Mouse (Mus musculus) left cerebral cortex, postnatal 14 days (tissue): ENCODE measurements at regions not wholly inside any gene's neighbourhood (a gene's known extent, or its start where the extent isn't known, plus 50 kb on each side); places are given as distances from the start of the nearest gene placed in this dataset.

ENCODE experiments used
- DNase-seq, 2 experiments: peaks; one replicate each; pipeline ENCODE4 v3.0.0; 2021 to 2022; ENCODE audit warnings: low spot score in 2 of 2, mixed read lengths in 1 of 2
- intact Hi-C: fragments of 180-260 bp; cut with DNase I; formaldehyde crosslinking; loops from one replicate; pipeline ENCODE4 v1.15.1; 2025

DNA sequence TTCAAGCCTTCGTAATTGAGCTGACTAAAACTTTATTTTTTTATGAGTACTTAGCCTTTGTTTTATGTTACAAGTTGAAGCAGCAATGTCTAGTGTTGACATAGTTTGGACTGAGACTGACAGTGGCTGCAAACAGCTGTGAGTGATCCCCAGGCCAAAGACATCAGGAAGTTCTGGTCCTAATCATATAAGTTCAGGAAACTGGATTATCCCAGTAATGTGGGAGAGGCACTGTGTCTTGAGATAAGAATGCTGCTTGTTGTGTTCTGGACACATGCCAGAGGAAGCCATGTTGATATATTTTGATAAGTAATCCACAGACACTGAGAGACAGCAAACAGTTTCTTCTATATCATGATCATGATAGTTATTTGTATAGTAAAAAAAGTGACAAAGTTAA, 153.4 kb downstream of the Lrriq3 start:
- intact Hi-C loops: no loop called here
- DNase-seq: no peak

GRCm38 (mm10) chr3:155247124-155247523, 153.9 kb downstream of the Lrriq3 start:
- no peak for DNase-seq
- intact Hi-C loops: no loop called here

GRCm38 (mm10) chr3:155247929-155248328, 154.7 kb downstream of the Lrriq3 start:
- no peak for DNase-seq
- intact Hi-C loops: no loop called here

DNA sequence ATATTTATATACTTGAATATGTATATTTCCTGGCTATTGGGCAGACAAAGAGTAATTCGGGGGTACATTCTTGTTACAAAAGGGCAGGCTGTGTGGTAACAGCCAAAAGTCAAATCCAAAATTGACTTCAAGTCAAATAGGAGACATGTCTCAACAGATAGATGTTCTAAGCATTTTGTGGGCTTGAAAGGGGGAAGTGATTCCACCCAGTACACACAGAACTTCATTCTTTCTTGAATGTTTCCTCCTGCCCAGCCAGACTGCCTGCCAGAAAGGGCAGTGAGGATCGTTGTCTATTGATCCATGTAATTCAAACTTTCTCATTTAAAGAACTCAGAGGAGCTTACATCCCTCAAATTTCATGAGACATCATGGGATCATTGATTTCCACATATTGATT, 157.7 kb downstream of the Lrriq3 start:
- intact Hi-C loops: no loop called here
- no peak for DNase-seq

GRCm38 (mm10) chr3:155298206-155298605, 205.0 kb downstream of the Lrriq3 start:
- no peak for DNase-seq
- intact Hi-C loops: no loop called here

DNA sequence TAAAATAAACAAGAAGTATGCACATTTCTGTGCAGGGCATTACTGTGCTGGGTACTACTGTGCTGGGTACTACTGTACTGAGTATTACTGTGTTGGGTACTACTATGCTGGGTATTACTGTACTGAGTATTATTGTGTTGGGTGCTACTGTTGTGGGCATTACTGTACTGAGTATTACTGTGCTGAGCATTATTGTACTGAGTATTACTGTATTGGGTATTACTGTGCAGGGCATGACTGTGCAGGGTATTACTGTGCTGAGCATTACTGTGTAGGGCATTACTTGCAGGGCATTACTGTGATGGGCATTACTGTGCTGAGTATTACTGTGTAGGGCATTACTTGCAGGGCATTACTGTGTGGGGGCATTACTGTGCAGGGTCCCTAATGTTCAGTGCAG, 205.5 kb downstream of the Lrriq3 start:
- no peak for DNase-seq
- intact Hi-C loops: no loop called here

GRCm38 (mm10) chr3:155322322-155322721, 229.1 kb downstream of the Lrriq3 start:
- no peak for DNase-seq
- intact Hi-C loops: no loop called here

DNA sequence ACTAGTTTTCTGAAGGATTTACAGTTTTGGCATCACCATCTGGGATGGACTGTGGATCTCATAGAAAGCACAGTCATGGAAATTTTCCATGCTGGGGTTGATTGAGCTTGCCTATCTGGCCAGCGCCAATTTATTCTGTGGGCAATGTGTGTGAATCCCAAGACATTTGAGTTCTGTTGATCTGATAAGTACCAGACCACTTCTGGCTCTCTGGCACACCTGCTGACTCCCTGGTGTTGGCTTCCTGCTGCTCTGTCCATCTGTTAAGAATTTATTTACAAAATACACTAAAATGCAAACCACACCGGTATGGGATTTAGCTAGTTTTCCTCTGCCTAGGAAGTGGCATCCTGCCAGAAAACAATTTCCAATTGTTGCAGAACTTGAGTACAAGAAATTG, 236.5 kb downstream of the Lrriq3 start:
- no peak for DNase-seq
- intact Hi-C loops: no loop called here

- intact Hi-C loops: no loop called here
- no peak for DNase-seq
These were observed 256.0 kb downstream of the Lrriq3 start for GRCm38 (mm10) chr3:155349185-155349584.

DNA sequence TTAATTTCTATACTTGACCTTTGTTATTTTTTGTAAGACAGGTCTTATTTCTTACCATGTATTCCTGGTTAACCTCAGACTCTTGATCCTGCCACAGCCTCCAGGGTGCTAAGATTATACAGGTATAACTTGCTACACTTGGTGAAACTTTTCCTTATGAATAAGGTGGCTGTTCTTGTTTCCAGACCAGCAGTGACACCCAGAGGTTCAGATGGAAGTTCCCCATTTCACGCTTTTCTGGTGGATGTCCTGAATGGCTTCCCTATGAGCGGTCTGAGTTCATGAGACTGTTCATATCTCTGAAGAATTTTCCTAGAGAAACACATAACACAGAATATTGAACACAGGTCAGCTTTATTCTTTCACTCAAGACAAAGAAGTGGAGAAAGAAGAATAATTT, 258.4 kb downstream of the Lrriq3 start:
- intact Hi-C loops: no loop called here
- no peak for DNase-seq

- no peak for DNase-seq
- intact Hi-C loops: no loop called here
These were observed 259.1 kb downstream of the Lrriq3 start for GRCm38 (mm10) chr3:155352277-155352802.

- intact Hi-C loops: no loop called here
- DNase-seq: peak; percentile 39 to 72
These were observed 267.2 kb downstream of the Lrriq3 start for GRCm38 (mm10) chr3:155360399-155360798.

- intact Hi-C loops: no loop called here
These were observed 277.5 kb downstream of the Lrriq3 start for GRCm38 (mm10) chr3:155370716-155371115.

GRCm38 (mm10) chr3:155373591-155373990, 280.4 kb downstream of the Lrriq3 start:
- no peak for DNase-seq
- intact Hi-C loops: no loop called here

More at GRCm38 (mm10) chr3:155370716-155371115, 277.5 kb downstream of the Lrriq3 start:
- no peak for DNase-seq

- intact Hi-C loops: no loop called here
- DNase-seq: peak in 1 of 2 experiments; percentile 22
These were observed 288.7 kb downstream of the Lrriq3 start for GRCm38 (mm10) chr3:155381910-155382309.

DNA sequence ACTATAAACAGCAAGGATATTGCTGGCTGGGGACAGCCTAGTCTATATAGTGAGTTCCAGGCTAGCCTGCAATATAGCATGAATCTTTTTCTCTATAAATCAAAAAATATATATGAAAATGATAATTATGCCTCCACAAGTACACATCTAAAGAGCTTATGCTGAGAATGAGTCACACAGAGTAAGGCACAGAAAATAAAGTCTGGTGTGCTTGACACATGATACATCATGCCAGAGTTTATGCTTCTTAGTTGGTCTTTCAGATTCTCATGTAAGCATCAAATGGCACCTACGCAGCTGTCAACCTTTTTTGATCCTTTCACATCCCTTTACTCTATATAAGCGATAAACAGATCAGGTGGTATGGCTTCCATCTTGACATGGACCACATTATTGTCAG, 289.6 kb downstream of the Lrriq3 start:
- intact Hi-C loops: no loop called here
- no peak for DNase-seq

DNA sequence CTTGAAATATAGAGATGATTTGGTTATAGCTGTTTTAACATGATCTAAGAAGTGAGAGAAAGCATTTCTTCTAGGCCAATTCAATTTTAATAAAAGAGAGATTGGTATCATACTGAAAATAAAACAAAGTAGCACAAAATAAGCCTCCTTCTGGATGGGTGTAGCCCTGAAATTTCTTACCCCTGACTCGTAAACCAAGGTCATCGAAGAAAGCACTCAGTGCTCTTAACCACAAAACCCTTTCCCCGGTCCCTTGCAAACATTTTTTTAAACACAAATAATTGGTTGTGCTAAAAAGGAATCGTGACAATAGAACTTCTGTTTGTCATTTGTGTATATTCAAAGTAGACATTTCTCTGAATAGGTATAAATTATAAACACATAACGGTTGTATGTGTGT, 297.4 kb downstream of the Lrriq3 start:
- DNase-seq: no peak
- intact Hi-C loops: no loop called here

DNA sequence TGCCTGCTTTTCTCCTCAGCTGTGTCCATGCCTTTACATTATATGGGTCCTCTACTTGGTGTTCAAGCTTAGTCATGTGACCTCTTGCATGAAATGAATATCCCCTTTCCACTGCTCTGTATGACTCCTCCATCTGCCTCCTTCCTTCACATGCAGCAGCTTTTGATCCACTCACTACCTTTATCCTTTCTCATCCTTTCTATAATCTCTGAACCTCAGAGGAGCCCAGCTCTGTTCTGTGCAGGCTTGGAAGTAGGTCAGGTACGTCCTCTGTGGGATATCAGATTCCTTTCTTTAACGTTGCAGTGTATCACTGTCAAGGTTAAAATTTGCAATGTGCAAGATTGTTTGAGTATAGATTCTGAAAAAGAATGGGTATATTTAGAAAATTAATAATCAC, 302.9 kb downstream of the Lrriq3 start:
- intact Hi-C loops: no loop called here
- no peak for DNase-seq

DNA sequence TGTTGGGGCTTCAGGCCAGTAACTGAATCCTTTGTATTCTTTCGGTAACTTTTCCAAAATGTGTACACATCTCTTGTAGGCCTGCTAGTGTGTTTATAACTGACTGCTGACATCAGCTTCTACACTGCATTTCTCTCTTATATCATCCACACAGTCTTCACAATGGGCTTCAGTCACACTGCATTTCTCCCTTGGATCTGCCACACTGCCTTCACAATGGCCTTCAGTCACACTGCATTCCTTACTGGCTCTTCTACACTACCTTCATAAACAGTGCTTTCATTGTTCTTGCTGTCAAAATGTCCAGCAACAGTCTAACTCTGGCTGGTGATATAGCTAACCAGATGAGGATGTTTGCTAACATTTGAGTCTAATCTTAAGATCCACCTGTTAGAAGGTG, 308.5 kb downstream of the Lrriq3 start:
- intact Hi-C loops: no loop called here
- no peak for DNase-seq

- intact Hi-C loops: no loop called here
- no peak for DNase-seq
These were observed 315.7 kb downstream of the Lrriq3 start for GRCm38 (mm10) chr3:155408907-155409306.

DNA sequence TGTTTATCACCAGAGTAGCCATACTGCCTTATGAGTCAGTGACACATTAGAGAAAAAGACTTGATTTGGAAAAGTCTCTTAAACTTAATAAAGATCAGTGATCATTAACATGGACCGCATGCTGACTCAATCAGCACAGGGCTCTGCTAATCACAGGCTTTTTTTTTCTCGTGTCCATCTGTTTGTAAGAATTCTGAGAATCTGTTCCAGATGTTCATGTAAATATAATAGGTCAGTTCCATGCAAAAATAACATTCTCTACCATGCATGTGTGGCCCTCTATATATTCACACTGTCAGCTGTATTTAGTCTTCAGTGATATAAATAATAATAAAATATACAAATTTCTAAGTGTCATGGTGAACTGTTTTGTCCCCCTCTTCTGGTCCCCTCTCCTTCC, 316.1 kb downstream of the Lrriq3 start:
- intact Hi-C loops: no loop called here
- DNase-seq: no peak

DNA sequence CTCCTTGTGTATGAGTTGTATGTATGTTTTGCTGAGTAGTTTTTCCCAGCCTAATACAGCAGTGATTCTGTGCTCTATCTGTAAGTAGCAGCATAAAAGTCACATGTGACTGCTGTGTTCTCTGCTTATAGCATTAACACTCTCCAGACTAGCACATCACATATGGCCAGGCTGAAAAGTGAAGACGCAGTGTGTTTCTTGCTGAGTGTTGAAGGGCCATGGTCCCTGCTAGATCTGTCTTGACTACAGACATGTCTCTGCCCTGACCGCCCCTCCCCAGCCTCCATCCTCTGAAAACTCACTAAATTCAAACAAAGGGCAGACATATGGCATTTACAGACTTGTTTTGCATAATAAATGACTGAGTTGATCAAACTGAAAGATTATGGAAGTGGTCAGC, 316.6 kb downstream of the Lrriq3 start:
- no peak for DNase-seq
- intact Hi-C loops: no loop called here
